Mouse (Mus musculus) CH12.LX (cell line): ENCODE data around the gene Kcnk15. TPM values are rescaled to one million over a fixed set of nuclear protein-coding genes. Genes with fewer than 3 reads are reported as not detected.

Experiments
- DNase-seq: peaks from one replicate; pipeline ENCODE4 v3.0.0-alpha.2; 2013; ENCODE audit errors: extremely low read depth
- H3K27ac ChIP-seq: 2 replicates; pipeline ENCODE4 v1.5.1; 2012; ENCODE audit warnings: low read depth, mild to moderate bottlenecking, control low read depth, moderate library complexity; ENCODE audit not compliant: insufficient read depth
- H3K27me3 ChIP-seq: replicated peaks from 2 replicates; pipeline ENCODE3; 2012; ENCODE audit warnings: inconsistent platforms
- H3K36me3 ChIP-seq, 2 experiments: replicated peaks in 1 of 2; 2 replicates each; pipeline versions ENCODE3 to v1.6.1; 2012; ENCODE audit warnings: inconsistent platforms in 1 of 2, low read length in 1 of 2, mild to moderate bottlenecking in 1 of 2, mixed read lengths in 1 of 2, moderate library complexity in 1 of 2; ENCODE audit not compliant: control insufficient read depth in 1 of 2, insufficient read depth in 1 of 2
- H3K4me1 ChIP-seq, 2 experiments: 2 replicates each; pipeline ENCODE4 v1.6.1; 2012; ENCODE audit warnings: inconsistent platforms in 1 of 2, moderate library complexity in 1 of 2; ENCODE audit not compliant: insufficient read depth in 2 of 2, control insufficient read depth in 1 of 2
- H3K4me2 ChIP-seq: 2 replicates; pipeline ENCODE4 v1.6.1; 2012; ENCODE audit warnings: low read depth, mild to moderate bottlenecking, control low read depth; ENCODE audit not compliant: poor library complexity, insufficient read depth, severe bottlenecking
- H3K4me3 ChIP-seq, 3 experiments: fragments of 150-350 bp in 1 of 3; sonication (generic) in 1 of 3; replicated peaks in 1 of 3; 2 replicates each; pipeline versions ENCODE3 to v1.5.1; 2011 to 2012; ENCODE audit warnings: low read depth in 2 of 3, low read length in 2 of 3, mild to moderate bottlenecking in 2 of 3, moderate library complexity in 2 of 3, control low read depth in 1 of 3, improper control_type of control experiment in 1 of 3, inconsistent platforms in 1 of 3, mixed read lengths in 1 of 3; ENCODE audit not compliant: poor library complexity in 1 of 3
- H3K79me2 ChIP-seq: replicated peaks from 2 replicates; pipeline ENCODE4 v1.6.1; 2012; ENCODE audit warnings: mild to moderate bottlenecking, moderate library complexity; ENCODE audit not compliant: control insufficient read depth, poor library complexity, insufficient read depth, severe bottlenecking; ENCODE audit errors: extremely low read depth
- H3K9ac ChIP-seq: 2 replicates; pipeline ENCODE4 v1.6.1; 2012; ENCODE audit warnings: low read depth, mild to moderate bottlenecking, control low read depth, moderate library complexity; ENCODE audit not compliant: insufficient read depth
- H3K9me3 ChIP-seq: replicated peaks from 2 replicates; pipeline ENCODE3; 2012; ENCODE audit warnings: low read length, inconsistent platforms, mixed read lengths
- BHLHE40 ChIP-seq: IDR thresholded peaks from 2 replicates; pipeline ENCODE4 v1.6.1; 2011; ENCODE audit warnings: mild to moderate bottlenecking, low read depth, low read length, improper control_type of control experiment
- CHD1 ChIP-seq: IDR thresholded peaks from 2 replicates; pipeline ENCODE4 v1.6.1; 2012; ENCODE audit warnings: low read depth, low read length, improper control_type of control experiment, inconsistent platforms
- CTCF ChIP-seq, 2 experiments: IDR thresholded peaks in 1 of 2; conservative IDR thresholded peaks in 1 of 2; 2 replicates each; pipeline ENCODE4 v1.5.1; 2011 to 2012; ENCODE audit warnings: low read depth in 2 of 2, low read length in 2 of 2, improper control_type of control experiment in 1 of 2, inconsistent platforms in 1 of 2, mild to moderate bottlenecking in 1 of 2, moderate library complexity in 1 of 2
- ELF1 ChIP-seq: IDR thresholded peaks from 2 replicates; pipeline ENCODE4 v1.6.1; 2014; ENCODE audit warnings: low read depth, mild to moderate bottlenecking, inconsistent platforms, low read length, improper control_type of control experiment
- EP300 ChIP-seq: IDR thresholded peaks from 2 replicates; pipeline ENCODE4 v1.6.1; 2011; ENCODE audit warnings: low read length, improper control_type of control experiment
- ETS1 ChIP-seq: conservative IDR thresholded peaks from 2 replicates; pipeline ENCODE4 v1.6.1; 2012; ENCODE audit warnings: low read depth, mild to moderate bottlenecking, inconsistent platforms, low read length, improper control_type of control experiment, moderate library complexity
- GABPA ChIP-seq: IDR thresholded peaks from 2 replicates; pipeline ENCODE4 v1.6.1; 2012; ENCODE audit warnings: low read depth, low read length, improper control_type of control experiment, inconsistent platforms; ENCODE audit not compliant: insufficient replicate concordance
- MAX ChIP-seq: IDR thresholded peaks from 2 replicates; pipeline ENCODE4 v1.6.1; 2011; ENCODE audit warnings: low read length, improper control_type of control experiment
- MXI1 ChIP-seq: IDR thresholded peaks from 2 replicates; pipeline ENCODE4 v1.6.1; 2011; ENCODE audit warnings: mild to moderate bottlenecking, low read depth, low read length, improper control_type of control experiment
- RAD21 ChIP-seq: IDR thresholded peaks from 2 replicates; pipeline ENCODE4 v1.6.1; 2011; ENCODE audit warnings: low read depth, mild to moderate bottlenecking, low read length, improper control_type of control experiment, moderate library complexity
- SMC3 ChIP-seq: IDR thresholded peaks from 2 replicates; pipeline ENCODE4 v1.6.1; 2011; ENCODE audit warnings: low read depth, low read length, improper control_type of control experiment
- TBP ChIP-seq: conservative IDR thresholded peaks from 2 replicates; pipeline ENCODE4 v1.6.1; 2011; ENCODE audit warnings: low read depth, low read length, improper control_type of control experiment
- UBTF ChIP-seq: IDR thresholded peaks from 2 replicates; pipeline ENCODE4 v1.6.1; 2012; ENCODE audit warnings: low read depth, mild to moderate bottlenecking, inconsistent platforms, low read length, improper control_type of control experiment, moderate library complexity
- USF2 ChIP-seq: conservative IDR thresholded peaks from 2 replicates; pipeline ENCODE4 v1.6.1; 2011; ENCODE audit warnings: low read depth, low read length, improper control_type of control experiment
- ZC3H11A ChIP-seq: IDR thresholded peaks from 2 replicates; pipeline ENCODE4 v1.6.1; 2012; ENCODE audit warnings: low read depth, mild to moderate bottlenecking, inconsistent platforms, low read length, improper control_type of control experiment
- dilution Hi-C: fragments of 300-500 bp; cut with MboI; formaldehyde crosslinking; loops from 2 replicates; pipeline ENCODE4 v1.14.3; 2020; ENCODE audit warnings: low sequenced_read_pairs; ENCODE audit not compliant: extremely low pct_unique_long_range_greater_than_20kb, extremely low pct_ligation_motif_present
- in situ Hi-C: fragments of 300-500 bp; cut with MboI; formaldehyde crosslinking; loops from 3 replicates; pipeline ENCODE4 v1.14.3; 2019; ENCODE audit warnings: low sequenced_read_pairs, low pct_ligation_motif_present, low pct_unique_long_range_greater_than_20kb, mixed read lengths
- polyA plus RNA-seq: library from polyadenylated mRNA; unstranded; fragments of >175 nt; gene quantifications from 2 replicates; pipeline ENCODE4 v1.2.1, GENCODE M21; 2012; ENCODE audit warnings: low read depth; ENCODE audit not compliant: insufficient read length
- total RNA-seq, 2 experiments: library from RNA; depleted of rRNA; stranded (reverse); fragments of 300-350 nt in 1 of 2; fragments of >200 nt in 1 of 2; gene quantifications; 2 replicates each; pipeline ENCODE4 v1.2.3; 2012 to 2014

Gene Kcnk15
- total and polyA plus RNA-seq, 3 experiments = not detected

- TF ChIP-seq ELF1 (no peak), GABPA (no peak), UBTF (no peak), CHD1 (no peak), USF2 (no peak), BHLHE40 (no peak), MXI1 (no peak), TBP (no peak)
- H3K9ac ChIP-seq = no peak overlapping the region
- no peak for DNase-seq
- in situ Hi-C loops (no loop called here), dilution Hi-C loops (no loop called here)
- H3K9me3 ChIP-seq = no peaks in the 10 kb centered on the region
- H3K27me3 ChIP-seq = peaks cover 86% of the 10 kb centered on the region
- no peak overlapping the region for H3K27ac ChIP-seq
- H3K36me3 ChIP-seq = no peaks in the 10 kb centered on the region
- H3K4me1 ChIP-seq = no peaks in the 10 kb centered on the region
- no peak overlapping the region for H3K4me3 ChIP-seq
- H3K4me2 ChIP-seq = no peak overlapping the region
- no peaks in the 10 kb centered on the region for H3K79me2 ChIP-seq
These were observed 38.5 kb upstream of the Kcnk15 start for GRCm38 (mm10) chr2:163814739-163815465.

- dilution Hi-C loops (no loop called here), in situ Hi-C loops (no loop called here)
- no peaks in the 10 kb centered on the region for H3K4me1 ChIP-seq
- no peaks in the 10 kb centered on the region for H3K36me3 ChIP-seq
- H3K79me2 ChIP-seq = no peaks in the 10 kb centered on the region
- H3K27me3 ChIP-seq = peaks cover 66% of the 10 kb centered on the region
- H3K4me3 ChIP-seq = no peak within 1 kb of the TSS
- no peak within 1 kb of the TSS for H3K27ac ChIP-seq
- no peak within 1 kb of the TSS for H3K9ac ChIP-seq
- no peak within 1 kb of the TSS for H3K4me2 ChIP-seq
- H3K9me3 ChIP-seq = no peaks in the 10 kb centered on the region
- no peak for DNase-seq
- TF ChIP-seq ETS1 (no peak), ZC3H11A (no peak)
These were observed 32.8 kb upstream of the Kcnk15 start, which contains the start of gene Ccn5 for GRCm38 (mm10) chr2:163820607-163821006. Ccn5 (plus strand) TSS chr2:163820861.

DNA sequence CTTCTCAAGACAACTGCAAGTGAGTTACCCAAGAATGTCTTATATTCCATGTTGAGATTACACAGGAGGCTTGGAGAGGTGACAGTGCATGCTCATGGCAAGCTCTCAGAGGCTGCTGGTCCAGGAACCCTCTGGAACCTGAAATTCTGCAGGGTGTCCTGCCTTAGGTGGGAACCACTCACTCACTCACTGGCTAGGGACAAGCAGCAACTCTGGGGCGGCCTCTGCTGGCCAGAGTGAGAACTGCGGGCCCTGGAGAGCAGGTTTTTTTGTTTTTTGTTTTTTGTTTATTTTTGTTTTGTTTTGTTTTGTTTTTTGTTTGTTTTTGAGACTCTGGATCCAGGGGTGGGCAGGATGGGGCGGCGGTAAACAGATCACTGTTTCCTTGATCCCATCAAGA lies 30.2 kb upstream of the Kcnk15 start:
- Histone ChIP-seq H3K4me1 (no peaks in the 10 kb centered on the region), H3K27ac (no peak overlapping the region), H3K79me2 (no peaks in the 10 kb centered on the region), H3K36me3 (no peaks in the 10 kb centered on the region), H3K27me3 (peaks cover 42% of the 10 kb centered on the region), H3K4me2 (no peak overlapping the region), H3K4me3 (no peak overlapping the region), H3K9ac (no peak overlapping the region)
- dilution Hi-C loops (no loop called here), in situ Hi-C loops (no loop called here)
- DNase-seq = peak; percentile 33
- TF ChIP-seq EP300 = no peak
- TF ChIP-seq MAX = no peak
- peak; percentile 53 for TF ChIP-seq RAD21
- peak; percentile 74 for TF ChIP-seq SMC3
- TF ChIP-seq CTCF (conservative IDR thresholded peaks at IDR 0.05 in 1 of 2, IDR thresholded peaks at IDR 0.05 in 1 of 2; ENCODE audit: low read depth in 2 of 2, low read length in 2 of 2) = peak; percentile 78 to 81
- TF ChIP-seq, all 38 proteins: peak for 3
- no peaks in the 10 kb centered on the region for H3K9me3 ChIP-seq
